Mouse (Mus musculus): ENCODE data around the gene Rrm2.

The Rrm2 gene

DNA sequence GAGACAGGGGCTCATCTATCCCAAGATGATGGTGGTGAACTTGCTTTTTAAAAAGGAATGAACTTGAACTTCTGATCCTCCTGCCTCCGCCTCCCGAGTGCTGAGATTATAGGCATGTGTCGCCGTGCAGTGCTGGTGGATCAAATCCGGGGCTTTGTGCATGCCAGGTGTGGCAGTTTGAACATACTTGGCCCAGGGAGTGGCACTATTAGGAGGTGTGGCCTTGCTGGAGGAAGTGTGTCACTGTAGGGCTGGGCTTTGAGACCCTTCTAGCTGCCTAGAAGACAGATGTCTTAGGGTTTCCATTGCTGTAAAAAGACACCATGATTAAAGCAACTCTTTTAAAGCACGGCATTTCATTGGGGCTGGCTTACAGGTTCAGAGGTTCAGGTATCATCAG, 42.5 kb downstream of the Rrm2 start:
- no peak for DNase-seq

- no peak for DNase-seq
Measured at GRCm38 (mm10) chr12:24753680-24754079, 45.6 kb downstream of the Rrm2 start.

GRCm38 (mm10) chr12:24754693-24755092, 46.7 kb downstream of the Rrm2 start:
- no peak for DNase-seq

DNA sequence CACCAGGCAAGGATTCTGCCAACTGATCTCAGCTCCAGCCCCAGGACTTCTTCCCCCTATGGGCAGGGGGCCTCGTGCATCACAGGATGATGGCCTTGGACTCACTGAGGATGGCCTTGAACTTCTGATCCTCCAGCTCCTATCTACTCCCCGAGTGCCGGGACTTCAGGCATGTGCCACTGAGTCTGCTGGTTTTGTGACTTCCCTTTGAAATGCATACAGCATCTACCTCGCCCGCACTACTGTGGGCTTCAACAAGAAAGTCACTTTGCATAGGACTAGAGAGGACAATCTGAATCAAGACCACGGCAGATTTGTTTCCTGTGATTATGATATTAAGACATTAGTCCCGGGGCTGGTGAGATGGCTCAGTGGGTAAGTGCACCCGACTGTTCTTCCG, 47.4 kb downstream of the Rrm2 start:
- DNase-seq = no peak

DNA sequence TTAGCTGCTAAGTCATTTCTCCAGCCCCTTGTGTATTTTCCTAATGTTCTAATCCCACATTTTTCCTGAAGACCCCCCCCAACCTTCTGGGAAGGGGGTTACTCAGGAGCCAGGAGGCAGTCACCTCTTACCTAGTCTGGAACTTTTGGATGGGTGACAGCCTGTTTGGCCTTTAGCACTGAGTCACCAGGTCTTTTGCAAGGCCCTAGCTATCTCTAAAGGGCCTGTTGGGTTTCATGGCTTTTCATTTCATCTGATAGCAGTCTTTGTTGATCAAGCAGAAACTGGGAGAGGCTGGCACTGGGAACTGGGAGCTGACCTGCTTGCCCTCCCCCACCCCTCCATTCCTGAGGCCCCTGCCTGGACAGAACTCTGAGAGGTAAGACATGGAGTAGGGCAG, 49.3 kb downstream of the Rrm2 start:
- no peak for DNase-seq

GRCm38 (mm10) chr12:24758374-24758773, 50.3 kb downstream of the Rrm2 start:
- DNase-seq = no peak

DNA sequence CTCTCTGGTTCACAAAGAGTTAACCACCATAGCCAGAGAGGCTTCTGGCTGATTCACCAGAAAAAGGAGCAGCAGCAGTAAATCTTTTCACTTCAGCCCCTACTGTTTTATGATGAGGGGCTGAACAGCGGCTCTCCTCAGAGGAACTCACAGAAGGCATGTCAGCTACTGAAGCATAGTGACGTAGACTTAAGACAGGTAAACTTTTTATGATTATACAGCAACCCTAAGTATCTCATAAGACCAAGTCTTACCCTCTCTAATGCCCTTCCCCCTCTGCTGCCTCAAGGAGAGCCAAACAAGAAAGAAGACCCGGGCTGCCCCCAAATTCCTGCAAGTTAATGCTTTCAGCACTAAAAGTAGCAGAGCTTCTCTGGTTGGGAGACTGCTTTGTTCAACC, 54.2 kb downstream of the Rrm2 start:
- DNase-seq = no peak
